Mouse (Mus musculus) liver, embryonic 14.5 days (tissue): ENCODE measurements around the gene Ovca2. TPM values are rescaled to one million over a fixed set of nuclear protein-coding genes. Genes with fewer than 3 reads are reported as not detected.

Experiments used
- ATAC-seq: fragments of 200-750 bp; cut with Nextera tagmentation; 2 replicates; pipeline ENCODE4 v1.8.0; 2017; ENCODE audit warnings: moderate number of reproducible peaks, mild to moderate bottlenecking, moderate library complexity; ENCODE audit not compliant: insufficient read depth
- DNase-seq, 3 experiments: peaks; one replicate each; pipeline ENCODE4 v3.0.0-alpha.2; 2012 to 2013; ENCODE audit warnings: low read depth in 3 of 3, low spot score in 3 of 3
- H3K27ac ChIP-seq: fragments of 300-500 bp; sonication (generic); 2 replicates; pipeline ENCODE4 v1.5.1; 2014; ENCODE audit warnings: moderate library complexity, mild to moderate bottlenecking, control low read depth, inconsistent platforms
- H3K27me3 ChIP-seq: fragments of 300-500 bp; sonication (generic); 2 replicates; pipeline ENCODE4 v1.6.1; 2014; ENCODE audit warnings: mild to moderate bottlenecking, low read length, moderate library complexity; ENCODE audit not compliant: control insufficient read depth, insufficient read depth
- H3K36me3 ChIP-seq: fragments of 300-500 bp; sonication (generic); replicated peaks from 2 replicates; pipeline ENCODE4 v1.6.1; 2014; ENCODE audit warnings: low read depth; ENCODE audit not compliant: control insufficient read depth, insufficient read depth
- H3K4me1 ChIP-seq, 2 experiments: fragments of 200-500 bp in 1 of 2; fragments of 300-500 bp in 1 of 2; sonication (generic) in 1 of 2; replicated peaks; 2 replicates each; pipeline ENCODE4 v1.6.1; 2012 to 2014; ENCODE audit warnings: antibody characterized with exemption in 1 of 2, inconsistent platforms in 1 of 2, low read length in 1 of 2; ENCODE audit not compliant: control insufficient read depth in 2 of 2, insufficient read depth in 2 of 2
- H3K4me2 ChIP-seq: fragments of 300-500 bp; sonication (generic); 2 replicates; pipeline ENCODE4 v1.6.1; 2014; ENCODE audit warnings: low read depth, mild to moderate bottlenecking, control low read depth, moderate library complexity
- H3K4me3 ChIP-seq, 2 experiments: fragments of 200-500 bp in 1 of 2; fragments of 300-500 bp in 1 of 2; sonication (generic) in 1 of 2; 2 replicates each; pipeline ENCODE4 v1.5.1; 2012 to 2014; ENCODE audit warnings: low read depth in 2 of 2, low read length in 2 of 2, mild to moderate bottlenecking in 2 of 2, control low read depth in 1 of 2, inconsistent platforms in 1 of 2, moderate library complexity in 1 of 2; ENCODE audit not compliant: insufficient read depth in 1 of 2
- H3K9ac ChIP-seq: fragments of 300-500 bp; sonication (generic); replicated peaks from 2 replicates; pipeline ENCODE4 v1.6.1; 2014; ENCODE audit warnings: mild to moderate bottlenecking, control low read depth, moderate library complexity
- H3K9me3 ChIP-seq: fragments of 300-500 bp; sonication (generic); 2 replicates; pipeline ENCODE4 v1.6.1; 2016; ENCODE audit warnings: low read length, mixed read lengths; ENCODE audit not compliant: control insufficient read depth
- CTCF ChIP-seq: IDR thresholded peaks from 2 replicates; pipeline ENCODE4 v1.5.1; 2016; ENCODE audit warnings: antibody characterized with exemption, low read depth, control low read depth
- EP300 ChIP-seq: IDR thresholded peaks from 2 replicates; pipeline ENCODE4 v1.6.1; 2016; ENCODE audit warnings: antibody characterized with exemption, low read depth
- WGBS: fragments of 180-500 bp; shearing (Covaris S2); extraction: QIAGEN DNeasy Blood & Tissue Kit; methylation state at CpG from one replicate; pipeline ENCODE4 v1.1.7; 2014; ENCODE audit not compliant: insufficient replicate concordance; 5-methylcytosine and 5-hydroxymethylcytosine counted together
- polyA plus RNA-seq, 2 experiments: library from polyadenylated mRNA; depleted of rRNA in 1 of 2; stranded (reverse) in 1 of 2; unstranded in 1 of 2; fragments of >200 nt; fragmentation: Nextera tagmentation in 1 of 2; extraction: Ambion mirVana in 1 of 2; gene quantifications; 2 replicates each; pipeline versions ENCODE4 v1.2.1 to v1.2.3; 2012 to 2014

The Ovca2 gene
- polyA plus RNA-seq, 2 experiments: 10.5 to 15.3 TPM

DNA sequence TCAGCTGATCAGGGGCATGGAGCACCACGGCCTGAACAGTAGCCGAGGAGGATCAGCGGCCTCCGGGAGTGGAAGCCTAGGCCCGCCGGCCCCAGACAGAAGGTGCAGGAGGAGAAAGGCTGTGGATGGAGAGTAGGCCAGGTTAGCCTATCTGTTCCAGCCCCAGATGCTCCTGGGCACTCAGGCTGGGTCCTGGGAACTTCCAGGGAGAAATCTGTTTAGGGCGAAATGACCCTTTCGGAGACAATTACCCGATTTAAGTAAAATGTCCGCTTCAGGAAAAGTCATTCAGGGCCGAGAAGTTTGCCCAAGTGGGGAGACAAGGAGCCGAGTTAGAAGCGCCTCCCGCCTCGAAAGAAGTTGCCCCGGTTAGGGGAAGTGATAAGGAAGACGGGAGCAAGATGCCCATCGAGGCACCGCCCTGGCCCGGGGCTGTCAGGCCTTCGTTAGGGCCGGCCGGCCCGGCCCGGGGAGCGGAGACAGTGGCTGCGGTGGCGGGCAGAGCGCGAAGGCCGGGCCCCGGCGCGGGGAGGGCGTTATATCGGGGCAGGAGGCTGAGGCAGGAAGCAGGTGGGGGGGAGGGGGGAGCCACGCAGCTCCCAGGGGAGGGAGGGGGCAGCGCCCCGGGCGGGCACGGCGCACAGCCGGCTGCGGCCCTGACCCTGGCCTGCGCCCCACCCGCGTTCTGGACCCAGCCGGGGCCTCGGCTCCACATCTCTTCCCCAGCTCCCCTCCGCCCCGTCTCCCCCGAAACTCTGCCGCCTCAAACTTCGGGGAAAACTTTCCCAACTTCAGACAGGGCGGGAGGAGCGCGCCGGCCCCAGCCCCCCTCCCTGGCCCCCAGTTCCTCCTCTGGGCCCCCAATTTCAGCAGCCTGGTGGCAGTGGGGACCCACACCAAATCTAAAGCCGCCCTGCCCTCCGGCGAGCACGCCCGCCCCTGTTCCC lies 10.7 kb downstream of the Ovca2 start:
- no peaks in the 10 kb centered on the region; a peak in 1 of 4 replicates for H3K4me1 ChIP-seq
- no peak overlapping the region for H3K27ac ChIP-seq
- DNase-seq: no peak

DNA sequence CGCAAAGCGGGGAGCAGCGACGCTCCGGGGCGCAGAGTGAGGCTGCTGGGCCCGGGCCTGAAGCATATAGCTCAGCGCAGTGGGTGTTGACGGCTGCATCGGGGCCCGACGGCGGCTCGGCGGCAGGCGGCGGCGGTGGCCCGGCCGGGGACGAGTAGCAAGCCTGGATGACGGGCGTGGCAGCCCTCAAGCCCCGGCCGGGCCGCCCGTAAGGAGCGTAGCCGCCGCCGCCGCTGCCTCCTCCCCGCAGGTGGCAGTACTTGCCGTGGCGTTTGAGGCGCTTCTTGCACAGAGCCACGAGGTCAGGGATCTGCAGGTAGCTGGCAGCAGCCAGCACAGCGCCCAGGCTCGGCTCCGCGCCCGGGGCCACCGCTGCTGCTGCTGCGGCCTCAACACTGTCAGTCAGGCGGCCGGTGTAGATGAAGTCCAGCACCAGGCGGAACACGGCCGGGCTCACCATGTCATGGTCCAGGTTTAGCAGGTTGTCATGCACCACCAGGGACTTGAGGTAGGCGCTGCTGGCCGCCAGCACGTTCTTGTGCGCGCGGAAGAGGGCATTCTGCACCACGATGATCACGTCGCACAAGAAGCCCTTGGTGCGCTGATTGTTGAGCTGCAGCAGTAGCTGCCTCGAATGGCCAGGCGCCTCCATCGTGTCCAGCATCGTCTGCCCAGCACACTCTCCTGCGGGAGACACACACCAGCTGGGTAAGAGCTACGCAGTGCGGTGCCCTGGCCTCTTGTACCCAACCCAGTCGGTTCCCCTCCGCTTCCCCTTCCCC lies 11.6 kb downstream of the Ovca2 start:
- H3K36me3 ChIP-seq: no peaks in the 10 kb centered on the region
- H3K9me3 ChIP-seq: no peaks in the 10 kb centered on the region
- H3K9ac ChIP-seq: no peak overlapping the region
- H3K4me3 ChIP-seq: peak overlapping the region in 1 of 2 experiments; percentile 34; a peak in 2 of 4 replicates
- TF ChIP-seq EP300 (no peak), CTCF (0 out of 2 replicates have a peak, but pooled peaks have one; percentile 8)
- H3K27ac ChIP-seq: no peak overlapping the region
- H3K27me3 ChIP-seq: peaks cover 76% of the 10 kb centered on the region
- ATAC-seq (no peak), DNase-seq (no peak)
- peak overlapping the region; percentile 40 for H3K4me2 ChIP-seq
- WGBS: 3% methylated on average over 68 of the region's 68 CpGs
- no peaks in the 10 kb centered on the region; a peak in 1 of 4 replicates for H3K4me1 ChIP-seq

More for the DNA sequence above, 10.7 kb downstream of the Ovca2 start:
- Histone ChIP-seq H3K4me3 (peak overlapping the region in 1 of 2 experiments; percentile 52; a peak in 2 of 4 replicates), H3K4me2 (peak overlapping the region; percentile 74), H3K9ac (no peak overlapping the region), H3K36me3 (no peaks in the 10 kb centered on the region), H3K27me3 (peaks cover 85% of the 10 kb centered on the region), H3K9me3 (no peaks in the 10 kb centered on the region)
- no peak for ATAC-seq
- TF ChIP-seq EP300 (no peak), CTCF (no peak)
- WGBS: 2% methylated on average over 58 of the region's 63 CpGs

DNA sequence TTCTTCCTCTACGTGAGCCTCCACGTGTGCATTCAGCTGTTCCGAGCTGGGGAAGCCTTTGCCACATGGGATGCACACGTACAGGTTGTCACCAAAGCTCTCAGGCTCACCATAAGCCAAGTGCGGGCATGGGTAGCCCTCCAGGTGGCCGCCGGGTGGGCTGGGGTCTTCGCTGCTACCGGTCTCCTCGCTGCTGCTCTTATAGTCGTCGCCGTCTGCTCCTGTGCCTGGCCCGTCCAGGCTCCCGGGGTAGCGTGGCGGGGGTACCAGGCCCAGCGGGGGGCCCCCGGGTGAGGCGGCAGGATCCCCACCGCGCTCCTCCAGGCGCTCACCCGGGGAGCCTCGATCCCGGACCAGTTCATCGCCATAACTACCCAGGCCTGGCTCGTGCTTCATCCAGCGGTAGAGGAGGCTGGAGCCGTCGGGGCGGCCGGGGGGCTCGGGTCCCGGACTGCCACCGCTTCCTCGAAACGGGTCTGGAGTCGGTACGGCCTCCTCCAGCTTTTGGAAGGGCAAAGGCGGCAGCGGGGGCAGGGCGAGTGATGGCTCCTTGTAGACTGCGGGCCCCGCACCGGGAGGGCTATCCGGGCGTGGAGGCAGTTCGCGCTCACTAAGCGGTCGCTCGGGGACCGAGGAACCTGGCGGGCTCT lies 12.3 kb downstream of the Ovca2 start:
- no peak for ATAC-seq
- Histone ChIP-seq H3K27me3 (peaks cover 69% of the 10 kb centered on the region), H3K4me3 (peak overlapping the region in 1 of 2 experiments; percentile 34; a peak in 2 of 4 replicates), H3K36me3 (no peaks in the 10 kb centered on the region), H3K27ac (no peak overlapping the region), H3K4me2 (peak overlapping the region; percentile 40), H3K9me3 (no peaks in the 10 kb centered on the region), H3K4me1 (no peaks in the 10 kb centered on the region; a peak in 1 of 4 replicates), H3K9ac (no peak overlapping the region)
- TF ChIP-seq CTCF (no peak), EP300 (no peak)
- WGBS: 6% methylated on average over 55 of the region's 55 CpGs
- DNase-seq: no peak

DNA sequence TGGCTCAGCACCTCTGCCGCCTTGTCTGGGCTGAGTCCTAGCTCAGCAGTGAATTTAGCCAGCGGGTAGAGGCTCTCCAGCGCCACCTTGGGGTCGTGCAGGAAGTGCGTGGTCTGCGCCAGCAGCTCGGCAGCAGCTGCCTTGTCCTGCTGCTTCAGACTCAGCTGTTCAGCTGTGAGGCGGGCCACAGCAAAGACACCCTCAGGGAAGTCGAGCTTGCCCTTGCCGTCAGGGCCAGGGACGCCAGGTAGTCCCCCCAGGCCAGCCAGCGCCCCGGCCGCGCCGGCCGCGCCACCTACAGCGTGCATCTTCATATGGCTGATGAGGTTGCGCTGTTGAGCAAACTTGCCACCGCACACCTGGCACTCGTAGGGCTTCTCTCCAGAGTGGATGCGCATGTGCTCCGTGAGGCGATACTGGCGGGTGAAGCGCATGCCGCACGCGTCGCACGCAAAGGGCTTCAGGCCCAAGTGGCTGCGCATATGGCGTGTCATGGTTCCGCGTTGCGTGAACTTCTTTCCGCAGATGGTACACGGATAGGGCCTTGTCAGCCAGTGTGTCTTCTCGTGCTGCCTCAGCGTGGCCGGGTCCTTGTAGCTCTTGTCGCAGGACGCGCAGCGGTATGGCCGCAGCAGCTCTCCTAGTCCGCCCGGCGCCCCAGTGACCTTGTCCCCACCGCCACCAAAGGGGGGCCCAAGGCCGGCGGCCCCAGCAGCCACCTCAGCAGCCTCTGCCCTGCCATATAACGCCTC lies 13.0 kb downstream of the Ovca2 start:
- ATAC-seq: 0 out of 2 replicates have a peak, but pooled peaks have one; percentile 33
- Histone ChIP-seq H3K9me3 (no peaks in the 10 kb centered on the region), H3K4me2 (peak overlapping the region; percentile 40), H3K9ac (no peak overlapping the region), H3K36me3 (no peaks in the 10 kb centered on the region), H3K4me1 (no peaks in the 10 kb centered on the region; a peak in 1 of 4 replicates), H3K4me3 (peak overlapping the region in 1 of 2 experiments; percentile 34; a peak in 2 of 4 replicates), H3K27ac (no peak overlapping the region), H3K27me3 (peaks cover 62% of the 10 kb centered on the region)
- 7% methylated on average over 54 of the region's 54 CpGs for WGBS
- TF ChIP-seq EP300 (no peak), CTCF (peak; percentile 94)
- peak in 2 of 3 experiments; percentile 31 to 47 for DNase-seq
